Mouse (Mus musculus): ENCODE results near the gene Pfn3. TPM values are rescaled to one million over a fixed set of nuclear protein-coding genes. Genes with fewer than 3 reads are reported as not detected.

The Pfn3 gene
- polyA plus RNA-seq, 1 experiment = not detected

GRCm38 (mm10) chr13:55449679-55450441 lies 34.8 kb upstream of the Pfn3 start:
- 40% methylated on average over 17 of the region's 17 CpGs for WGBS
- TF ChIP-seq POLR2A (IDR thresholded peaks at IDR 0.05; ENCODE audit: borderline replicate concordance, control insufficient read depth, low read depth, low read length) (peak; percentile 77; the same call in 1 of the 2 replicates), CTCF (IDR thresholded peaks at IDR 0.05; ENCODE audit: control insufficient read depth, insufficient read depth, low read length) (no peak)
- H3K4me1 ChIP-seq (ENCODE audit: control insufficient read depth, insufficient read depth, low read length) = peaks cover 14% of the 10 kb centered on the region; the same call in 1 of the 2 replicates
- H3K27ac ChIP-seq (ENCODE audit: control insufficient read depth, insufficient read depth, low read depth, low read length, poor library complexity) = peak overlapping the region; percentile 79
- peak overlapping the region; percentile 33 for H3K4me3 ChIP-seq (replicated peaks; ENCODE audit: control insufficient read depth, low read depth, low read length)

GRCm38 (mm10) chr13:55449205-55449604 lies 34.2 kb upstream of the Pfn3 start:
- H3K4me1 ChIP-seq (ENCODE audit: control insufficient read depth, insufficient read depth, low read length) = peaks cover 14% of the 10 kb centered on the region; the same call in 1 of the 2 replicates

GRCm38 (mm10) chr13:55448131-55448530 lies 33.1 kb upstream of the Pfn3 start:
- WGBS = 59% methylated on average over 5 of the region's 5 CpGs
- TF ChIP-seq CTCF (IDR thresholded peaks at IDR 0.05; ENCODE audit: control insufficient read depth, insufficient read depth, low read length) = no peak
- TF ChIP-seq POLR2A (IDR thresholded peaks at IDR 0.05; ENCODE audit: borderline replicate concordance, control insufficient read depth, low read depth, low read length) = no peak
- Histone ChIP-seq H3K4me1 (ENCODE audit: control insufficient read depth, insufficient read depth, low read length) (peaks cover 16% of the 10 kb centered on the region; the same call in 1 of the 2 replicates), H3K4me3 (replicated peaks; ENCODE audit: control insufficient read depth, low read depth, low read length) (peak overlapping the region; percentile 16), H3K27ac (ENCODE audit: control insufficient read depth, insufficient read depth, low read depth, low read length, poor library complexity) (peak overlapping the region; percentile 65)

More at GRCm38 (mm10) chr13:55449205-55449604, 34.2 kb upstream of the Pfn3 start:
- 42% methylated on average over 9 of the region's 9 CpGs for WGBS
- Histone ChIP-seq H3K4me3 (replicated peaks; ENCODE audit: control insufficient read depth, low read depth, low read length) (peak overlapping the region; percentile 33), H3K27ac (ENCODE audit: control insufficient read depth, insufficient read depth, low read depth, low read length, poor library complexity) (peak overlapping the region; percentile 79)
- TF ChIP-seq POLR2A (IDR thresholded peaks at IDR 0.05; ENCODE audit: borderline replicate concordance, control insufficient read depth, low read depth, low read length) (no peak), CTCF (IDR thresholded peaks at IDR 0.05; ENCODE audit: control insufficient read depth, insufficient read depth, low read length) (no peak)

- H3K4me3 ChIP-seq (replicated peaks; ENCODE audit: control insufficient read depth, low read depth, low read length) = peak overlapping the region; percentile 56
- WGBS = 4% methylated on average over 3 of the region's 3 CpGs
- TF ChIP-seq POLR2A (IDR thresholded peaks at IDR 0.05; ENCODE audit: borderline replicate concordance, control insufficient read depth, low read depth, low read length) (0 out of 2 replicates have a peak, but pooled peaks have one; percentile 22), CTCF (IDR thresholded peaks at IDR 0.05; ENCODE audit: control insufficient read depth, insufficient read depth, low read length) (no peak)
- peak overlapping the region; percentile 99 for H3K27ac ChIP-seq (ENCODE audit: control insufficient read depth, insufficient read depth, low read depth, low read length, poor library complexity)
- H3K4me1 ChIP-seq (ENCODE audit: control insufficient read depth, insufficient read depth, low read length) = peaks cover 16% of the 10 kb centered on the region; the same call in 1 of the 2 replicates
These were observed 32.5 kb upstream of the Pfn3 start for GRCm38 (mm10) chr13:55447543-55447943.

GRCm38 (mm10) chr13:55446483-55447105 lies 31.6 kb upstream of the Pfn3 start:
- TF ChIP-seq CTCF (IDR thresholded peaks at IDR 0.05; ENCODE audit: control insufficient read depth, insufficient read depth, low read length) (no peak), POLR2A (IDR thresholded peaks at IDR 0.05; ENCODE audit: borderline replicate concordance, control insufficient read depth, low read depth, low read length) (no peak)
- whole genome bisulfite sequencing = 41% methylated on average over 6 of the region's 6 CpGs
- peak overlapping the region; percentile 90 for H3K4me3 ChIP-seq (replicated peaks; ENCODE audit: control insufficient read depth, low read depth, low read length)
- H3K4me1 ChIP-seq (ENCODE audit: control insufficient read depth, insufficient read depth, low read length) = peaks cover 16% of the 10 kb centered on the region; the same call in 1 of the 2 replicates
- H3K27ac ChIP-seq (ENCODE audit: control insufficient read depth, insufficient read depth, low read depth, low read length, poor library complexity) = peak overlapping the region; percentile 99

GRCm38 (mm10) chr13:55445361-55446091 lies 30.5 kb upstream of the Pfn3 start:
- TF ChIP-seq CTCF (IDR thresholded peaks at IDR 0.05; ENCODE audit: control insufficient read depth, insufficient read depth, low read length) (no peak), POLR2A (IDR thresholded peaks at IDR 0.05; ENCODE audit: borderline replicate concordance, control insufficient read depth, low read depth, low read length) (peak; percentile 57; the same call in 1 of the 2 replicates)
- 4% methylated on average over 65 of the region's 66 CpGs for WGBS
- Histone ChIP-seq H3K4me1 (ENCODE audit: control insufficient read depth, insufficient read depth, low read length) (peaks cover 13% of the 10 kb centered on the region; the same call in 1 of the 2 replicates), H3K27ac (ENCODE audit: control insufficient read depth, insufficient read depth, low read depth, low read length, poor library complexity) (peak overlapping the region; percentile 99), H3K4me3 (replicated peaks; ENCODE audit: control insufficient read depth, low read depth, low read length) (peak overlapping the region; percentile 90)

DNA sequence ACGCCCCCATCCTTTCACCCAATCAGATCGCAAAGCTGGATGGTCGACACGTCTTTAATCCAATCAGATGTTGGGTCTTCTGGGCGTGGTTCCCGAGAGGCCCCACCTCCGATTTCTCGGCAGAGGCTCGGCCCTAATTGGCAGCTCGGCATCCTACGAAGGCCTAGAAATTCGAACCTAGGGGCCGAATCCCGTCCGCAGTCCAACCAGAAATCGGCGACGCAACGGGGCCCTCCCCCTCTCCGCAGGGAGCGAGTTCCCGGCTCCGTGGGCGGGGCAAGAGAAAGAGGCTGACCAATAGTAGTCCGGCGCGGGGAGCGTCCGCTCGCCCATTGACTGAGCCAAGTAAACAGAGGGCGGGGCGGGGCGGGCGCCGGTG lies 29.9 kb upstream of the Pfn3 start, which contains the start of gene Grk6:
TSS of gene Grk6 (plus strand) at position 136 of the 379 bp plus-strand sequence.
- peak within 1 kb of the TSS; percentile 90 for H3K4me3 ChIP-seq (replicated peaks; ENCODE audit: control insufficient read depth, low read depth, low read length)
- peak within 1 kb of the TSS; percentile 99 for H3K27ac ChIP-seq (ENCODE audit: control insufficient read depth, insufficient read depth, low read depth, low read length, poor library complexity)
- H3K4me1 ChIP-seq (ENCODE audit: control insufficient read depth, insufficient read depth, low read length) = peaks cover 13% of the 10 kb centered on the region; the same call in 1 of the 2 replicates
- no peak for TF ChIP-seq POLR2A (IDR thresholded peaks at IDR 0.05; ENCODE audit: borderline replicate concordance, control insufficient read depth, low read depth, low read length)
- no peak for TF ChIP-seq CTCF (IDR thresholded peaks at IDR 0.05; ENCODE audit: control insufficient read depth, insufficient read depth, low read length)
- under 1% methylated on average over 35 of the region's 35 CpGs for WGBS

Data from bone marrow, adult 2 months (tissue).